Mouse (Mus musculus) heart, embryonic 12.5 days (tissue): ENCODE measurements at regions not wholly inside any gene's neighbourhood (a gene's known extent, or its start where the extent isn't known, plus 50 kb on each side); places are given as distances from the start of the nearest gene placed in this dataset.

Experiments used
- ATAC-seq: fragments of 200-750 bp; cut with Nextera tagmentation; 2 replicates; pipeline ENCODE4 v1.8.0; 2017; ENCODE audit warnings: moderate TSS enrichment, moderate library complexity; ENCODE audit not compliant: insufficient number of reproducible peaks, low FRiP score
- H3K27ac ChIP-seq: fragments of 300-500 bp; sonication (generic); 2 replicates; pipeline ENCODE4 v1.5.1; 2016; ENCODE audit warnings: mild to moderate bottlenecking, moderate library complexity; ENCODE audit not compliant: poor library complexity, severe bottlenecking
- H3K27me3 ChIP-seq: fragments of 300-500 bp; sonication (generic); replicated peaks from 2 replicates; pipeline ENCODE4 v1.6.1; 2016; ENCODE audit warnings: mild to moderate bottlenecking, moderate library complexity
- H3K36me3 ChIP-seq: fragments of 300-500 bp; sonication (generic); 2 replicates; pipeline ENCODE4 v1.6.1; 2016; ENCODE audit warnings: mild to moderate bottlenecking, moderate library complexity
- H3K4me1 ChIP-seq: fragments of 300-500 bp; sonication (generic); replicated peaks from 2 replicates; pipeline ENCODE4 v1.6.1; 2016; ENCODE audit warnings: mild to moderate bottlenecking
- H3K4me2 ChIP-seq: fragments of 300-500 bp; sonication (generic); 2 replicates; pipeline ENCODE4 v1.6.1; 2016; ENCODE audit warnings: mild to moderate bottlenecking, moderate library complexity
- H3K4me3 ChIP-seq: fragments of 300-500 bp; sonication (generic); 2 replicates; pipeline ENCODE4 v1.5.1; 2016; ENCODE audit warnings: mild to moderate bottlenecking
- H3K9ac ChIP-seq: fragments of 300-500 bp; sonication (generic); 2 replicates; pipeline ENCODE4 v1.6.1; 2016; ENCODE audit warnings: mild to moderate bottlenecking, moderate library complexity
- H3K9me3 ChIP-seq: fragments of 300-500 bp; sonication (generic); replicated peaks from 2 replicates; pipeline ENCODE4 v1.6.1; 2016; ENCODE audit warnings: mild to moderate bottlenecking, moderate library complexity
- WGBS: fragments of 180-500 bp; shearing (Covaris S2); methylation state at CpG from one replicate; pipeline ENCODE4 v1.1.7; 2016; 5-methylcytosine and 5-hydroxymethylcytosine counted together

GRCm38 (mm10) chr1:73591342-73592099, 532.7 kb downstream of the Tns1 start:
- no peak for ATAC-seq

DNA sequence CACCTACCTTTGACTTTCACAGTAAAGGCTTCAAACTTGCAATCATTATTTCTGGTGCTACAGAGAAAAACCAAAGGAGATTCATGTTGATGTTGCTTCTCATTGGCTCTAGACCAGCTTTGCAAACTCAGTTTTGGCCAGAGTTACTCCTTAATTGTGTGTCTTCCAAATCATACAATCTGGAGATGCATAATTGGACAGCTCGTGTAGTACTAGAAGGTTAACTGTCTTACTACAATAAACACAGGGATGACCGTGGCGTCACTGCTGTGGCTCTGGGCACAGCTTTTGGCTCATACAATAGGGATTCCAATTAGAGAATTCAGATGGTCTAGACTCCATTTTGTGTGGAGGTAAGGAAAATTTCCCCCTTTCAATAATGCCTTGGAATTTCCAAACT, 544.6 kb downstream of the Tns1 start:
- Histone ChIP-seq H3K36me3 (no peaks in the 10 kb centered on the region), H3K4me1 (peaks cover 5% of the 10 kb centered on the region; the same call in 1 of the 2 replicates), H3K9me3 (no peaks in the 10 kb centered on the region), H3K9ac (no peak overlapping the region), H3K4me2 (no peak overlapping the region), H3K27me3 (no peaks in the 10 kb centered on the region), H3K27ac (no peak overlapping the region), H3K4me3 (no peak overlapping the region)
- ATAC-seq: no peak
- 89% methylated on average over 3 of the region's 3 CpGs for WGBS

More at GRCm38 (mm10) chr1:73591342-73592099, 532.7 kb downstream of the Tns1 start:
- Histone ChIP-seq H3K9ac (no peak overlapping the region), H3K4me3 (no peak overlapping the region), H3K27ac (no peak overlapping the region), H3K9me3 (no peaks in the 10 kb centered on the region), H3K27me3 (no peaks in the 10 kb centered on the region), H3K36me3 (no peaks in the 10 kb centered on the region), H3K4me2 (no peak overlapping the region), H3K4me1 (peaks cover 4% of the 10 kb centered on the region; the same call in 1 of the 2 replicates)
- WGBS: 68% methylated on average over 9 of the region's 9 CpGs

GRCm38 (mm10) chr1:73577019-73577418, 547.2 kb downstream of the Tns1 start:
- no peaks in the 10 kb centered on the region for H3K36me3 ChIP-seq
- H3K4me1 ChIP-seq: peaks cover 5% of the 10 kb centered on the region; the same call in 1 of the 2 replicates
- no peak for ATAC-seq
- H3K9ac ChIP-seq: no peak overlapping the region
- WGBS: 82% methylated on average over 1 of the region's 1 CpGs
- H3K4me2 ChIP-seq: no peak overlapping the region
- no peak overlapping the region for H3K27ac ChIP-seq
- H3K9me3 ChIP-seq: no peaks in the 10 kb centered on the region
- H3K4me3 ChIP-seq: no peak overlapping the region
- no peaks in the 10 kb centered on the region for H3K27me3 ChIP-seq

DNA sequence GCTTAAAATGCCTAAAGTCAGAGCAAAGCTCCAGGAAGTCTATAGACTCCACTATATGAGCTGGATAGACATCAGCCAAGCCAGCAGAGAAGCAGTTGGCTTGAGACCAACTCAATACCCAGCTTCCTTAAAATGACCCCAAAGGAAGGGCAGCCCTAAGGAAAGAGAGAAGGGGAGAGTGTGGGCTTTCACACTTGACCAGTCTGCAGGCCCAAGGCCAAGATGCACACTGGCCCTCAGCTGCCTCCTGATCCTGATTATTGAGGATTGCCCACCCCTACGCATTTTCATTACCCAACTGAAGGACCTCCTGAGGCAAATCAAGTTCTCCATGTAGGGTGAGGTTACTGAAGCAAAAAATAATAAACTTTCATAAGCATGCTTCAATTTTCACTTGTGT, 548.6 kb downstream of the Tns1 start:
- 74% methylated on average over 1 of the region's 1 CpGs for WGBS
- no peak overlapping the region for H3K4me3 ChIP-seq
- no peaks in the 10 kb centered on the region for H3K27me3 ChIP-seq
- peaks cover 5% of the 10 kb centered on the region; the same call in 1 of the 2 replicates for H3K4me1 ChIP-seq
- no peak for ATAC-seq
- no peak overlapping the region for H3K4me2 ChIP-seq
- no peak overlapping the region for H3K9ac ChIP-seq
- H3K36me3 ChIP-seq: no peaks in the 10 kb centered on the region
- H3K9me3 ChIP-seq: no peaks in the 10 kb centered on the region
- no peak overlapping the region for H3K27ac ChIP-seq

GRCm38 (mm10) chr1:73570944-73571343, 553.3 kb downstream of the Tns1 start:
- H3K27ac ChIP-seq: no peak overlapping the region
- 84% methylated on average over 3 of the region's 3 CpGs for WGBS
- ATAC-seq: no peak

GRCm38 (mm10) chr1:73566770-73567169, 551.1 kb upstream of the Tnp1 start:
- Histone ChIP-seq H3K9ac (no peak overlapping the region), H3K4me1 (0 out of 2 replicates have a peak, but pooled peaks cover 2% of the 10 kb centered on the region), H3K27me3 (no peaks in the 10 kb centered on the region), H3K9me3 (no peaks in the 10 kb centered on the region), H3K4me3 (no peak overlapping the region), H3K27ac (no peak overlapping the region), H3K4me2 (no peak overlapping the region), H3K36me3 (no peaks in the 10 kb centered on the region)
- ATAC-seq: no peak
- 88% methylated on average over 3 of the region's 3 CpGs for WGBS

More at GRCm38 (mm10) chr1:73570944-73571343, 553.3 kb downstream of the Tns1 start:
- no peak overlapping the region for H3K4me3 ChIP-seq
- H3K36me3 ChIP-seq: no peaks in the 10 kb centered on the region
- H3K4me2 ChIP-seq: no peak overlapping the region
- H3K27me3 ChIP-seq: no peaks in the 10 kb centered on the region
- H3K9me3 ChIP-seq: no peaks in the 10 kb centered on the region
- H3K4me1 ChIP-seq: 0 out of 2 replicates have a peak, but pooled peaks cover 2% of the 10 kb centered on the region
- H3K9ac ChIP-seq: no peak overlapping the region

DNA sequence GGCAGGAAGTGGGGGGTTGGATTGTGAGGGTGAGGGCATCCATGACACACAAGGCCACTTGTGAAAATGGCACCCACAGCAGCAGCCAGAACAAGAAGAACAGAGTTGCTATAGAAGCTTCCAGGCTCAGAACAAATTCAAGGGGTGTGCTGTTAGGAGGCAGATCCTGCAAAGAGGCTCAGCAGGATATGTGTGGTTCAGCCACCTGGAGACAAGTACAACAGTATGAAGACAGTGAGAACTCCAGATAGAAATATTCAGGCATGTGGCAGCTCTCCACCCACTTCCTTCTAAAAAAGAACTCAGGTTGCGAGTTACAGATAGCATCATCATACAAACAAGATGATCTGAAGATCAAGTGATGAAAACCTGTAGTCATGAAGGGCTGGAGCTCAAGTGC, 544.9 kb upstream of the Tnp1 start:
- Histone ChIP-seq H3K4me2 (no peak overlapping the region), H3K36me3 (no peaks in the 10 kb centered on the region), H3K27me3 (no peaks in the 10 kb centered on the region), H3K9ac (no peak overlapping the region), H3K4me3 (no peak overlapping the region), H3K4me1 (no peaks in the 10 kb centered on the region), H3K9me3 (no peaks in the 10 kb centered on the region), H3K27ac (no peak overlapping the region)
- no peak for ATAC-seq
- 77% methylated on average over 1 of the region's 1 CpGs for WGBS

GRCm38 (mm10) chr1:73547877-73548276, 532.2 kb upstream of the Tnp1 start:
- Histone ChIP-seq H3K4me2 (no peak overlapping the region), H3K9me3 (no peaks in the 10 kb centered on the region), H3K36me3 (no peaks in the 10 kb centered on the region), H3K4me3 (no peak overlapping the region), H3K4me1 (no peaks in the 10 kb centered on the region; the same call in 1 of the 2 replicates), H3K27ac (no peak overlapping the region), H3K27me3 (no peaks in the 10 kb centered on the region), H3K9ac (no peak overlapping the region)
- no peak for ATAC-seq
- 76% methylated on average over 3 of the region's 3 CpGs for WGBS

DNA sequence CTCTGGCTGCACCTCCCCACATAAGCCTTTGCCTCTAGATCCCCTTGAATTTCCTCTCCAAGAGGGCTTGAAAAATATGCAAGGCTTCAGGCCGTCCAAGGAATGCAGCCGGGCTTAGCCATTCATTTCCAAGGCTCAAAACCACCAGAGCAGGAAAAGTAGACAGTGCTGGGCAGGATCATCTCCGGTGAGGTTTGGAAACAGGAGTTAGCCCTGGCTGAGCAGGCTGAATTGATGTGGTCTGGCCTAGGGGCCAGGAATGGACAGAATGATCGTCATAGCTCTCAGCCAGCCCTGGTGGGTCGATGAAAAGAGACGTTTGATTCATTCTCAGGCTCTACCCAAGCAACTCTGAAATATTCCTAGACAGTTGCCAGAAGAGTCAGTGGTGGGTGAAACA, 529.7 kb upstream of the Tnp1 start:
- WGBS: 66% methylated on average over 6 of the region's 6 CpGs
- H3K4me1 ChIP-seq: no peaks in the 10 kb centered on the region; the same call in 1 of the 2 replicates
- no peak overlapping the region for H3K4me3 ChIP-seq
- no peaks in the 10 kb centered on the region for H3K9me3 ChIP-seq
- no peaks in the 10 kb centered on the region for H3K36me3 ChIP-seq
- no peak for ATAC-seq
- H3K4me2 ChIP-seq: no peak overlapping the region
- no peak overlapping the region for H3K27ac ChIP-seq
- H3K27me3 ChIP-seq: no peaks in the 10 kb centered on the region
- no peak overlapping the region for H3K9ac ChIP-seq

DNA sequence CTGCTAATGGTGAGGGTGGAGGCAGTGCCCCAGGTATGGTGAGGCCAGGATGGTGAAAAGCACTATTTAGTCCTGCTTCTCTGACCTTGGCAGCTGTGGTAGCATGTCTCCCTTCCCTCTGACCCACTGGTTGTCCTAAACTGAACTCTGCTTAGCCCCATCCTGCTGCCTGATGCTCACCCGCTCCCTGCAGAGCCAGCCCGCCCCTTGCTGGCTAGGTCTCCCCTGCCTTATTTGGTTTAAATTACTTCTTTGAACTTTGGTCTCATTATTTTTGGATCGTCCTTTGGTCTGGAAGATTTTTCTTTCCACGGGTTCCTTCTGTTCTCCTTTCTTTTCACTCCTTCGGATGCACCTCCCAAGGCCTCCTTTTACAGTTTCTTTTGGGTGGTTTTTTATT, 525.7 kb upstream of the Tnp1 start:
- Histone ChIP-seq H3K4me3 (no peak overlapping the region), H3K9ac (no peak overlapping the region), H3K27me3 (no peaks in the 10 kb centered on the region), H3K4me1 (peaks cover 15% of the 10 kb centered on the region; the same call in 1 of the 2 replicates), H3K4me2 (no peak overlapping the region), H3K9me3 (no peaks in the 10 kb centered on the region), H3K36me3 (no peaks in the 10 kb centered on the region), H3K27ac (no peak overlapping the region)
- no peak for ATAC-seq
- 58% methylated on average over 5 of the region's 5 CpGs for WGBS

- Histone ChIP-seq H3K4me3 (no peak overlapping the region), H3K9me3 (no peaks in the 10 kb centered on the region), H3K4me2 (no peak overlapping the region), H3K4me1 (peaks cover 15% of the 10 kb centered on the region; the same call in 1 of the 2 replicates), H3K36me3 (no peaks in the 10 kb centered on the region), H3K27me3 (no peaks in the 10 kb centered on the region), H3K27ac (no peak overlapping the region), H3K9ac (no peak overlapping the region)
- 50% methylated on average over 2 of the region's 2 CpGs for WGBS
- no peak for ATAC-seq
Observed at GRCm38 (mm10) chr1:73538420-73538871, 522.7 kb upstream of the Tnp1 start.
